Comparison of ENCODE assay signal across 10 mouse cellular contexts in the genomic region with DNA sequence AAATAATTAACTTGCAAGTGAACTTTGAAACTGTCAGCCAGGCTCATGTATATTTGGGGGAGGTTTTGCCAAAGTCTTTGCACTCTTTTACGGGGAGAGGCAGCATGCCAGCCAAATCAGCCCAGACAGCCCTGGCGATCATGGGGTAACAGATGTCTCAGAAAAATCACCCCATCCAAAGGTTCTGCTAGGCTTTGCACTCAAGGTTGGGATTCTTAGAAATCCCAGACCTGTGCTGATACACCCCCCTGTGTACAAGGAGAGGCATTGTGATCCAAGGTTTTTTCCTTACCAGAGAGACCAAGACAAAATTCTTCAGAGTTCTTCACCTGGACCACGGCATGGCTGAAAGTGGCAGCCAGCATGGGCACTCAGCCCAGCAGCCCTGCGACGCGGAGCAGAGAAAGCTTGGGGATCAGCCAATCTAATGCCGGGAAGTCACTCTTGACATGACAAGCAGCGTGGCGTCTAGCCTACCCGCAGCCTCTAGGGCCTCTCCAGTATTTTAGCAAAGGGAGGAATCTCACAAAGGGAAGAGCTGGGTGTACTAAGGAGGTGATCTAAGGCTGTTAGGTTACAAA. TPM values are rescaled to one million over a fixed set of nuclear protein-coding genes. Genes with fewer than 3 reads are reported as not detected.
DNase-seq lines count a peak whose midpoint lies in the region; ATAC-seq and TF ChIP-seq lines count a peak whose summit lies in the region.
"Had no signal": no experiment of that assay in that cellular context is flagged by ENCODE, and none has a peak within 500 bp of the region (broad histone marks: within the 10 kb centered on the region; RNA-seq: fewer than 3 reads in every experiment).

No protein-coding gene starts in this region.

- H3K27ac ChIP-seq in hindbrain, embryonic 14.5 days, result no peak overlapping the region
- H3K27ac ChIP-seq in hindbrain, embryonic 12.5 days, result no peak overlapping the region
- peak overlapping the region; percentile 30; the same call in 1 of the 2 replicates for H3K27ac ChIP-seq in kidney, embryonic 15.5 days
- H3K27ac ChIP-seq: midbrain, embryonic 12.5 days had no signal

- intact Hi-C loops in left cerebral cortex, postnatal 36 days (cut with DNase I), result no loop called here

- DNase-seq in hindbrain, embryonic 14.5 days (ENCODE audit: low spot score), result peak; percentile 36
- peak; percentile 84 for DNase-seq in brain, embryonic 14.5 days (ENCODE audit: low read depth)
- DNase-seq in cerebellum, postnatal 10 days, result peak; percentile 88 to 92
- no peak for DNase-seq in thymus, postnatal 25 days
- no peak for DNase-seq in left cerebral cortex, postnatal 36 days (ENCODE audit: low spot score in 2 of 2)
- DNase-seq: right cerebral cortex, postnatal 25 days had no signal

- no peaks in the 10 kb centered on the region for H3K36me3 ChIP-seq in hindbrain, embryonic 14.5 days (replicated peaks; ENCODE audit: control insufficient read depth, insufficient read depth)
- H3K36me3 ChIP-seq in hindbrain, embryonic 12.5 days, result no peaks in the 10 kb centered on the region
- H3K36me3 ChIP-seq in kidney, embryonic 15.5 days, result no peaks in the 10 kb centered on the region
- H3K36me3 ChIP-seq: midbrain, embryonic 12.5 days had no signal

- 42% methylated on average over 10 of the region's 10 CpGs for WGBS in hindbrain, embryonic 14.5 days
- 54% methylated on average over 10 of the region's 10 CpGs for WGBS in hindbrain, embryonic 12.5 days
- WGBS in kidney, embryonic 15.5 days, result 22% methylated on average over 10 of the region's 10 CpGs

- no peaks in the 10 kb centered on the region for H3K27me3 ChIP-seq in hindbrain, embryonic 14.5 days (ENCODE audit: control insufficient read depth, insufficient read depth, low read length)
- H3K27me3 ChIP-seq in hindbrain, embryonic 12.5 days, result no peaks in the 10 kb centered on the region; the same call in 1 of the 2 replicates
- H3K27me3 ChIP-seq in kidney, embryonic 15.5 days, result 0 out of 2 replicates have a peak, but pooled peaks cover 7% of the 10 kb centered on the region
- H3K27me3 ChIP-seq: Patski had no signal

- H3K4me3 ChIP-seq in hindbrain, embryonic 14.5 days (replicated peaks; ENCODE audit: low read length), result no peak overlapping the region
- no peak overlapping the region for H3K4me3 ChIP-seq in hindbrain, embryonic 12.5 days
- no peak overlapping the region for H3K4me3 ChIP-seq in kidney, embryonic 15.5 days (replicated peaks)
- H3K4me3 ChIP-seq: midbrain, embryonic 12.5 days had no signal

- no peak overlapping the region for H3K4me2 ChIP-seq in hindbrain, embryonic 14.5 days (replicated peaks)
- H3K4me2 ChIP-seq in hindbrain, embryonic 12.5 days (replicated peaks), result no peak overlapping the region
- H3K4me2 ChIP-seq in kidney, embryonic 15.5 days, result peak overlapping the region; percentile 33
- H3K4me2 ChIP-seq: midbrain, embryonic 12.5 days had no signal

- no peaks in the 10 kb centered on the region for H3K9me3 ChIP-seq in hindbrain, embryonic 14.5 days (ENCODE audit: control insufficient read depth, low read length)
- no peaks in the 10 kb centered on the region for H3K9me3 ChIP-seq in hindbrain, embryonic 12.5 days (replicated peaks)
- H3K9me3 ChIP-seq in kidney, embryonic 15.5 days (replicated peaks), result no peaks in the 10 kb centered on the region
- H3K9me3 ChIP-seq: midbrain, embryonic 12.5 days had no signal

- no peak for ATAC-seq in hindbrain, embryonic 14.5 days (ENCODE audit: low FRiP score)
- ATAC-seq in hindbrain, embryonic 12.5 days (ENCODE audit: low FRiP score), result no peak
- peak; percentile 77 for ATAC-seq in kidney, embryonic 15.5 days (replicated peaks; ENCODE audit: low FRiP score)
- ATAC-seq: Patski had no signal

- H3K9ac ChIP-seq in hindbrain, embryonic 14.5 days, result no peak overlapping the region
- no peak overlapping the region for H3K9ac ChIP-seq in hindbrain, embryonic 12.5 days
- H3K9ac ChIP-seq in kidney, embryonic 15.5 days, result no peak overlapping the region
- H3K9ac ChIP-seq: midbrain, embryonic 12.5 days had no signal

- TF ChIP-seq POLR2A in brain, embryonic 14.5 days (IDR thresholded peaks at IDR 0.05; ENCODE audit: borderline replicate concordance, extremely low read depth, insufficient read depth, insufficient read length, poor library complexity, severe bottlenecking), result no peak

- no peak for TF ChIP-seq CTCF in brain, embryonic 14.5 days (IDR thresholded peaks at IDR 0.05; ENCODE audit: borderline replicate concordance, extremely low read depth, insufficient read depth, insufficient read length)

- peaks cover 7% of the 10 kb centered on the region; the same call in 1 of the 2 replicates for H3K4me1 ChIP-seq in hindbrain, embryonic 14.5 days (replicated peaks; ENCODE audit: control insufficient read depth, insufficient read depth, low read length)
- peaks cover 26% of the 10 kb centered on the region for H3K4me1 ChIP-seq in hindbrain, embryonic 12.5 days
- H3K4me1 ChIP-seq in kidney, embryonic 15.5 days, result peaks cover 25% of the 10 kb centered on the region

RNA-seq across cellular contexts. Expression of a gene that starts 7.5 kb away (rescaled TPM):
- 48.8 and 51.7 TPM in 2 replicates for polyA plus RNA-seq in hindbrain, embryonic 14.5 days (2014; fragmentation: Nextera tagmentation; extraction: Ambion mirVana)
- 61.9 and 66.4 TPM in 2 replicates for polyA plus RNA-seq in hindbrain, embryonic 12.5 days (2016; fragmentation: Nextera tagmentation; extraction: Ambion mirVana)
- polyA plus RNA-seq in brain, embryonic 14.5 days (2012; rRNA removed), result 17.4 and 36.0 TPM in 2 replicates
- 24.3 and 25.4 TPM in 2 replicates for polyA plus RNA-seq in kidney, embryonic 15.5 days (2015; fragmentation: Nextera tagmentation; extraction: Ambion mirVana)
- total RNA-seq in left cerebral cortex, postnatal 36 days (2021), result 10 to 100 TPM; 19.4 to 23.3 TPM

Comparison
In these comparisons a context has a peak if more than half of its experiments do, and no peak if none do; other contexts are left out.
1. DNase-seq: peak in hindbrain, embryonic 14.5 days (single experiment), brain, embryonic 14.5 days (single experiment) and cerebellum, postnatal 10 days (2 of 2); none in thymus, postnatal 25 days (single experiment) and left cerebral cortex, postnatal 36 days (0 of 2).